Mouse (Mus musculus) hindbrain, embryonic 14.5 days (tissue): Measurements from ENCODE around the gene Fam69a. TPM values are rescaled to one million over a fixed set of nuclear protein-coding genes. Genes with fewer than 3 reads are reported as not detected.

Experiments used
- ATAC-seq: fragments of 200-750 bp; cut with Nextera tagmentation; 2 replicates; pipeline ENCODE4 v1.8.0; 2017; ENCODE audit warnings: moderate number of reproducible peaks, mild to moderate bottlenecking, moderate TSS enrichment, moderate library complexity; ENCODE audit not compliant: low FRiP score
- DNase-seq: peaks from one replicate; pipeline ENCODE4 v3.0.0-alpha.2; 2015; ENCODE audit warnings: low spot score
- H3K27ac ChIP-seq: fragments of 300-500 bp; sonication (generic); 2 replicates; pipeline ENCODE4 v1.5.1; 2014; ENCODE audit warnings: mild to moderate bottlenecking, moderate library complexity
- H3K27me3 ChIP-seq: fragments of 300-500 bp; sonication (generic); 2 replicates; pipeline ENCODE4 v1.6.1; 2014; ENCODE audit warnings: mild to moderate bottlenecking, low read length, mixed read lengths; ENCODE audit not compliant: control insufficient read depth, insufficient read depth
- H3K36me3 ChIP-seq: fragments of 300-500 bp; sonication (generic); replicated peaks from 2 replicates; pipeline ENCODE4 v1.6.1; 2014; ENCODE audit not compliant: control insufficient read depth, insufficient read depth
- H3K4me1 ChIP-seq: fragments of 300-500 bp; sonication (generic); replicated peaks from 2 replicates; pipeline ENCODE4 v1.6.1; 2014; ENCODE audit warnings: antibody characterized with exemption, low read length, mixed read lengths; ENCODE audit not compliant: control insufficient read depth, insufficient read depth
- H3K4me2 ChIP-seq: fragments of 300-500 bp; sonication (generic); replicated peaks from 2 replicates; pipeline ENCODE4 v1.6.1; 2014; ENCODE audit warnings: mild to moderate bottlenecking, moderate library complexity
- H3K4me3 ChIP-seq: fragments of 300-500 bp; sonication (generic); replicated peaks from 2 replicates; pipeline ENCODE4 v1.5.1; 2014; ENCODE audit warnings: mild to moderate bottlenecking, low read length
- H3K9ac ChIP-seq: fragments of 300-500 bp; sonication (generic); 2 replicates; pipeline ENCODE4 v1.6.1; 2014
- H3K9me3 ChIP-seq: fragments of 300-500 bp; sonication (generic); 2 replicates; pipeline ENCODE4 v1.6.1; 2016; ENCODE audit warnings: low read length; ENCODE audit not compliant: control insufficient read depth
- WGBS: fragments of 180-500 bp; shearing (Covaris S2); extraction: QIAGEN DNeasy Blood & Tissue Kit; methylation state at CpG from one replicate; pipeline ENCODE4 v1.1.7; 2014; 5-methylcytosine and 5-hydroxymethylcytosine counted together
- polyA plus RNA-seq: library from polyadenylated mRNA; unstranded; fragments of >200 nt; fragmentation: Nextera tagmentation; extraction: Ambion mirVana; gene quantifications from 2 replicates; pipeline ENCODE4 v1.2.1, GENCODE M21; 2014

The Fam69a gene
- polyA plus RNA-seq, 1 experiment from 2014 or later, result 68.0 TPM

GRCm38 (mm10) chr5:107863971-107864370 is 122.9 kb downstream of the Fam69a start:
- Histone ChIP-seq H3K27ac (no peak overlapping the region), H3K4me1 (0 out of 2 replicates have a peak, but pooled peaks cover 4% of the 10 kb centered on the region), H3K9ac (no peak overlapping the region), H3K27me3 (no peaks in the 10 kb centered on the region), H3K9me3 (no peaks in the 10 kb centered on the region), H3K4me2 (no peak overlapping the region), H3K4me3 (no peak overlapping the region), H3K36me3 (no peaks in the 10 kb centered on the region)
- 86% methylated on average over 3 of the region's 3 CpGs for WGBS
- ATAC-seq, result no peak
- DNase-seq, result no peak

- Histone ChIP-seq H3K4me2 (no peak overlapping the region), H3K4me3 (no peak overlapping the region), H3K27ac (no peak overlapping the region), H3K9ac (no peak overlapping the region), H3K9me3 (no peaks in the 10 kb centered on the region), H3K36me3 (no peaks in the 10 kb centered on the region), H3K4me1 (peaks cover 8% of the 10 kb centered on the region; the same call in 1 of the 2 replicates), H3K27me3 (no peaks in the 10 kb centered on the region)
- no peak for ATAC-seq
- DNase-seq, result no peak
- WGBS, result 46% methylated on average over 2 of the region's 2 CpGs
These were observed 127.9 kb downstream of the Fam69a start for GRCm38 (mm10) chr5:107858963-107859362.

Other genes with a start within 250 kb of the Fam69a start
- gene Ube2d2b, start 157.0 kb downstream of the Fam69a start, polyA plus RNA-seq, result 0.12 and 0.23 TPM in 2 replicates
- gene Evi5, start 112.0 kb downstream of the Fam69a start, polyA plus RNA-seq, result 49.1 and 53.3 TPM in 2 replicates
- 52.2 and 62.2 TPM in 2 replicates for gene Rpl5, start 86.6 kb downstream of the Fam69a start, polyA plus RNA-seq
- gene Mtf2, start 78.6 kb upstream of the Fam69a start, polyA plus RNA-seq, result 91.9 and 92.1 TPM in 2 replicates
- gene Tmed5, start 145.5 kb upstream of the Fam69a start, polyA plus RNA-seq, result 24.8 and 25.4 TPM in 2 replicates
- 1.9 and 2.4 TPM in 2 replicates for gene Ccdc18, start 145.8 kb upstream of the Fam69a start, polyA plus RNA-seq